Mouse (Mus musculus) brown adipose tissue, adult 24 weeks (tissue): Measurements from ENCODE around the gene Myo1d. TPM values are rescaled to one million over a fixed set of nuclear protein-coding genes. Genes with fewer than 3 reads are reported as not detected.

Experiments
- polyA plus RNA-seq: library from polyadenylated mRNA; stranded (reverse); fragments of >200 nt; gene quantifications from 2 replicates; pipeline ENCODE4 v1.2.4, GENCODE M21; 2012; ENCODE audit not compliant: missing spikeins, insufficient read depth, insufficient read length

Myo1d gene
- polyA plus RNA-seq, 1 experiment: 2.5 TPM

Other genes with a start within 250 kb of the Myo1d start
- 2.3 and 2.7 TPM in 2 replicates for gene Tmem98, start 30.1 kb upstream of the Myo1d start, polyA plus RNA-seq
- not detected in 2 replicates for gene Spaca3, start 78.3 kb upstream of the Myo1d start, polyA plus RNA-seq